Mouse (Mus musculus): ENCODE measurements around the gene Got1. TPM values are rescaled to one million over a fixed set of nuclear protein-coding genes. Genes with fewer than 3 reads are reported as not detected.

Gene Got1
- polyA plus RNA-seq, 1 experiment from 2014 or later: 134 TPM

- Histone ChIP-seq H3K27ac (ENCODE audit: low read depth, low read length) (no peak overlapping the region), H3K4me2 (no peak overlapping the region), H3K4me3 (ENCODE audit: low read depth, low read length) (no peak overlapping the region), H3K9ac (ENCODE audit: low read depth, low read length) (no peak overlapping the region), H3K27me3 (ENCODE audit: control insufficient read depth, insufficient read depth, low read length) (no peaks in the 10 kb centered on the region), H3K36me3 (ENCODE audit: control insufficient read depth, insufficient read depth, low read length) (peaks cover 8% of the 10 kb centered on the region), H3K4me1 (ENCODE audit: control insufficient read depth, insufficient read depth, low read length) (peaks cover 20% of the 10 kb centered on the region), H3K9me3 (replicated peaks; ENCODE audit: control insufficient read depth, low read length) (no peaks in the 10 kb centered on the region)
- ATAC-seq (replicated peaks; ENCODE audit: insufficient number of reproducible peaks, low FRiP score, low TSS enrichment): no peak
- 83% methylated on average over 7 of the region's 7 CpGs for WGBS (ENCODE audit: insufficient replicate concordance)
Measured at GRCm38 (mm10) chr19:43517808-43518207, 6.6 kb downstream of the Got1 start.

- peaks cover 8% of the 10 kb centered on the region for H3K36me3 ChIP-seq (ENCODE audit: control insufficient read depth, insufficient read depth, low read length)
- H3K9me3 ChIP-seq (replicated peaks; ENCODE audit: control insufficient read depth, low read length): no peaks in the 10 kb centered on the region
- H3K27ac ChIP-seq (ENCODE audit: low read depth, low read length): no peak overlapping the region
- no peak overlapping the region for H3K4me2 ChIP-seq
- WGBS (ENCODE audit: insufficient replicate concordance): 87% methylated on average over 6 of the region's 6 CpGs
- peaks cover 20% of the 10 kb centered on the region for H3K4me1 ChIP-seq (ENCODE audit: control insufficient read depth, insufficient read depth, low read length)
- H3K27me3 ChIP-seq (ENCODE audit: control insufficient read depth, insufficient read depth, low read length): no peaks in the 10 kb centered on the region
- H3K9ac ChIP-seq (ENCODE audit: low read depth, low read length): no peak overlapping the region
- no peak overlapping the region for H3K4me3 ChIP-seq (ENCODE audit: low read depth, low read length)
- no peak for ATAC-seq (replicated peaks; ENCODE audit: insufficient number of reproducible peaks, low FRiP score, low TSS enrichment)
Measured at GRCm38 (mm10) chr19:43517320-43517719, 7.1 kb downstream of the Got1 start.

GRCm38 (mm10) chr19:43516397-43517035, 7.9 kb downstream of the Got1 start:
- no peaks in the 10 kb centered on the region for H3K27me3 ChIP-seq (ENCODE audit: control insufficient read depth, insufficient read depth, low read length)
- H3K27ac ChIP-seq (ENCODE audit: low read depth, low read length): no peak overlapping the region
- no peak overlapping the region for H3K4me2 ChIP-seq
- H3K4me1 ChIP-seq (ENCODE audit: control insufficient read depth, insufficient read depth, low read length): peaks cover 20% of the 10 kb centered on the region
- no peak overlapping the region for H3K4me3 ChIP-seq (ENCODE audit: low read depth, low read length)
- H3K36me3 ChIP-seq (ENCODE audit: control insufficient read depth, insufficient read depth, low read length): peaks cover 8% of the 10 kb centered on the region
- ATAC-seq (replicated peaks; ENCODE audit: insufficient number of reproducible peaks, low FRiP score, low TSS enrichment): no peak
- H3K9me3 ChIP-seq (replicated peaks; ENCODE audit: control insufficient read depth, low read length): no peaks in the 10 kb centered on the region
- 78% methylated on average over 14 of the region's 14 CpGs for WGBS (ENCODE audit: insufficient replicate concordance)
- H3K9ac ChIP-seq (ENCODE audit: low read depth, low read length): no peak overlapping the region

GRCm38 (mm10) chr19:43515668-43516396, 8.6 kb downstream of the Got1 start:
- no peak overlapping the region for H3K9ac ChIP-seq (ENCODE audit: low read depth, low read length)
- H3K4me3 ChIP-seq (ENCODE audit: low read depth, low read length): no peak overlapping the region
- ATAC-seq (replicated peaks; ENCODE audit: insufficient number of reproducible peaks, low FRiP score, low TSS enrichment): no peak
- H3K36me3 ChIP-seq (ENCODE audit: control insufficient read depth, insufficient read depth, low read length): peaks cover 8% of the 10 kb centered on the region
- 88% methylated on average over 23 of the region's 23 CpGs for WGBS (ENCODE audit: insufficient replicate concordance)
- no peak overlapping the region for H3K27ac ChIP-seq (ENCODE audit: low read depth, low read length)
- no peaks in the 10 kb centered on the region for H3K9me3 ChIP-seq (replicated peaks; ENCODE audit: control insufficient read depth, low read length)
- no peaks in the 10 kb centered on the region for H3K27me3 ChIP-seq (ENCODE audit: control insufficient read depth, insufficient read depth, low read length)
- H3K4me1 ChIP-seq (ENCODE audit: control insufficient read depth, insufficient read depth, low read length): peaks cover 15% of the 10 kb centered on the region
- no peak overlapping the region for H3K4me2 ChIP-seq

- Histone ChIP-seq H3K4me1 (ENCODE audit: control insufficient read depth, insufficient read depth, low read length) (peaks cover 10% of the 10 kb centered on the region), H3K9ac (ENCODE audit: low read depth, low read length) (no peak overlapping the region), H3K4me2 (no peak overlapping the region), H3K36me3 (ENCODE audit: control insufficient read depth, insufficient read depth, low read length) (peaks cover 8% of the 10 kb centered on the region), H3K27ac (ENCODE audit: low read depth, low read length) (no peak overlapping the region), H3K27me3 (ENCODE audit: control insufficient read depth, insufficient read depth, low read length) (no peaks in the 10 kb centered on the region), H3K4me3 (ENCODE audit: low read depth, low read length) (no peak overlapping the region), H3K9me3 (replicated peaks; ENCODE audit: control insufficient read depth, low read length) (no peaks in the 10 kb centered on the region)
- no peak for ATAC-seq (replicated peaks; ENCODE audit: insufficient number of reproducible peaks, low FRiP score, low TSS enrichment)
- 90% methylated on average over 8 of the region's 8 CpGs for WGBS (ENCODE audit: insufficient replicate concordance)
Measured at GRCm38 (mm10) chr19:43513874-43514273, 10.5 kb downstream of the Got1 start.

GRCm38 (mm10) chr19:43511621-43512620, 12.5 kb downstream of the Got1 start:
- Histone ChIP-seq H3K4me2 (no peak overlapping the region), H3K9ac (ENCODE audit: low read depth, low read length) (no peak overlapping the region), H3K36me3 (ENCODE audit: control insufficient read depth, insufficient read depth, low read length) (peaks cover 8% of the 10 kb centered on the region), H3K27me3 (ENCODE audit: control insufficient read depth, insufficient read depth, low read length) (no peaks in the 10 kb centered on the region), H3K4me1 (ENCODE audit: control insufficient read depth, insufficient read depth, low read length) (peaks cover 9% of the 10 kb centered on the region), H3K9me3 (replicated peaks; ENCODE audit: control insufficient read depth, low read length) (no peaks in the 10 kb centered on the region), H3K4me3 (ENCODE audit: low read depth, low read length) (no peak overlapping the region), H3K27ac (ENCODE audit: low read depth, low read length) (no peak overlapping the region)
- ATAC-seq (replicated peaks; ENCODE audit: insufficient number of reproducible peaks, low FRiP score, low TSS enrichment): no peak
- 82% methylated on average over 22 of the region's 22 CpGs for WGBS (ENCODE audit: insufficient replicate concordance)

GRCm38 (mm10) chr19:43510436-43511220, 13.8 kb downstream of the Got1 start:
- Histone ChIP-seq H3K27ac (ENCODE audit: low read depth, low read length) (no peak overlapping the region), H3K4me2 (no peak overlapping the region), H3K9ac (ENCODE audit: low read depth, low read length) (no peak overlapping the region), H3K9me3 (replicated peaks; ENCODE audit: control insufficient read depth, low read length) (no peaks in the 10 kb centered on the region), H3K4me3 (ENCODE audit: low read depth, low read length) (no peak overlapping the region), H3K36me3 (ENCODE audit: control insufficient read depth, insufficient read depth, low read length) (peaks cover 7% of the 10 kb centered on the region), H3K27me3 (ENCODE audit: control insufficient read depth, insufficient read depth, low read length) (no peaks in the 10 kb centered on the region), H3K4me1 (ENCODE audit: control insufficient read depth, insufficient read depth, low read length) (no peaks in the 10 kb centered on the region)
- 92% methylated on average over 14 of the region's 14 CpGs for whole genome bisulfite sequencing (ENCODE audit: insufficient replicate concordance)
- no peak for ATAC-seq (replicated peaks; ENCODE audit: insufficient number of reproducible peaks, low FRiP score, low TSS enrichment)

GRCm38 (mm10) chr19:43505441-43505840, 19.0 kb downstream of the Got1 start:
- Histone ChIP-seq H3K4me1 (ENCODE audit: control insufficient read depth, insufficient read depth, low read length) (no peaks in the 10 kb centered on the region), H3K27ac (ENCODE audit: low read depth, low read length) (no peak overlapping the region), H3K36me3 (ENCODE audit: control insufficient read depth, insufficient read depth, low read length) (peaks cover 4% of the 10 kb centered on the region), H3K4me3 (ENCODE audit: low read depth, low read length) (no peak overlapping the region), H3K9ac (ENCODE audit: low read depth, low read length) (no peak overlapping the region), H3K27me3 (ENCODE audit: control insufficient read depth, insufficient read depth, low read length) (no peaks in the 10 kb centered on the region), H3K4me2 (no peak overlapping the region), H3K9me3 (replicated peaks; ENCODE audit: control insufficient read depth, low read length) (no peaks in the 10 kb centered on the region)
- no peak for ATAC-seq (replicated peaks; ENCODE audit: insufficient number of reproducible peaks, low FRiP score, low TSS enrichment)
- WGBS (ENCODE audit: insufficient replicate concordance): 84% methylated on average over 12 of the region's 12 CpGs
